Mouse (Mus musculus): ENCODE data around the gene Micall2.

The Micall2 gene

GRCm38 (mm10) chr5:139681832-139682630 is 54.1 kb downstream of the Micall2 start:
- no peak for DNase-seq (ENCODE audit: low spot score in 2 of 2)

GRCm38 (mm10) chr5:139675707-139675967 is 60.5 kb downstream of the Micall2 start:
- DNase-seq (ENCODE audit: low spot score in 2 of 2): no peak

GRCm38 (mm10) chr5:139674940-139675706 is 61.0 kb downstream of the Micall2 start:
- DNase-seq (ENCODE audit: low spot score in 2 of 2): no peak

GRCm38 (mm10) chr5:139669380-139669779 is 66.8 kb downstream of the Micall2 start:
- DNase-seq (ENCODE audit: low spot score in 2 of 2): no peak

GRCm38 (mm10) chr5:139668494-139668893 is 67.6 kb downstream of the Micall2 start:
- peak; percentile 45 to 48 for DNase-seq (ENCODE audit: low spot score in 2 of 2)

- no peak for DNase-seq (ENCODE audit: low spot score in 2 of 2)
These were observed 69.6 kb downstream of the Micall2 start for GRCm38 (mm10) chr5:139666496-139666895.

- DNase-seq (ENCODE audit: low spot score in 2 of 2): no peak
These were observed 70.8 kb downstream of the Micall2 start for GRCm38 (mm10) chr5:139665375-139665774.

GRCm38 (mm10) chr5:139661713-139662112 is 74.4 kb downstream of the Micall2 start:
- no peak for DNase-seq (ENCODE audit: low spot score in 2 of 2)

GRCm38 (mm10) chr5:139659307-139659706 is 76.8 kb downstream of the Micall2 start:
- DNase-seq (ENCODE audit: low spot score in 2 of 2): no peak

GRCm38 (mm10) chr5:139658865-139659264 is 77.3 kb downstream of the Micall2 start:
- no peak for DNase-seq (ENCODE audit: low spot score in 2 of 2)

- no peak for DNase-seq (ENCODE audit: low spot score in 2 of 2)
These were observed 78.1 kb downstream of the Micall2 start for GRCm38 (mm10) chr5:139657959-139658602.

Measured in urinary bladder, postnatal 36 days (tissue).